Comparison of ENCODE assay signal across 15 mouse cellular contexts in genomic region chr7:105559016-105559415, GRCm38 (mm10). TPM values are rescaled to one million over a fixed set of nuclear protein-coding genes. Genes with fewer than 3 reads are reported as not detected.
DNase-seq lines count a peak whose midpoint lies in the region; ATAC-seq and TF ChIP-seq lines count a peak whose summit lies in the region.
"Had no signal": no experiment of that assay in that cellular context is flagged by ENCODE, and none has a peak within 500 bp of the region (broad histone marks: within the 10 kb centered on the region; RNA-seq: fewer than 3 reads in every experiment).

No protein-coding gene starts in this region.

- ATAC-seq in forebrain, embryonic 11.5 days (replicated peaks; ENCODE audit: low FRiP score) = no peak

- H3K9me3 ChIP-seq in heart, embryonic 10.5 days = no peaks in the 10 kb centered on the region
- H3K9me3 ChIP-seq in forebrain, embryonic 11.5 days (ENCODE audit: control insufficient read depth, low read length) = no peaks in the 10 kb centered on the region
- H3K9me3 ChIP-seq: limb, embryonic 12.5 days; midbrain, embryonic 12.5 days; stomach, embryonic 15.5 days had no signal

- no peak overlapping the region for H3K4me3 ChIP-seq in heart, embryonic 10.5 days
- H3K4me3 ChIP-seq in thymus, adult 2 months (ENCODE audit: control insufficient read depth, insufficient read depth, low read length) = no peak overlapping the region
- no peak overlapping the region for H3K4me3 ChIP-seq in gastrocnemius, adult 2 months
- no peak overlapping the region for H3K4me3 ChIP-seq in forebrain, embryonic 11.5 days (ENCODE audit: low read depth, low read length)
- H3K4me3 ChIP-seq: limb, embryonic 12.5 days; midbrain, embryonic 12.5 days; stomach, embryonic 15.5 days had no signal

- H3K4me2 ChIP-seq in forebrain, embryonic 11.5 days (ENCODE audit: low read depth, low read length, severe bottlenecking) = no peak overlapping the region
- H3K4me2 ChIP-seq: hindbrain, embryonic 14.5 days; limb, embryonic 12.5 days; midbrain, embryonic 12.5 days; stomach, embryonic 15.5 days had no signal

- no peaks in the 10 kb centered on the region for H3K27me3 ChIP-seq in heart, embryonic 10.5 days (ENCODE audit: insufficient read depth, poor library complexity, severe bottlenecking)
- H3K27me3 ChIP-seq in thymus, adult 2 months (ENCODE audit: control insufficient read depth, insufficient read depth, low read length) = no peaks in the 10 kb centered on the region
- no peaks in the 10 kb centered on the region for H3K27me3 ChIP-seq in forebrain, embryonic 11.5 days (ENCODE audit: control insufficient read depth, insufficient read depth, low read length)
- H3K27me3 ChIP-seq: limb, embryonic 12.5 days; midbrain, embryonic 12.5 days; stomach, embryonic 15.5 days had no signal

- no peak overlapping the region for H3K27ac ChIP-seq in heart, embryonic 10.5 days
- no peak overlapping the region for H3K27ac ChIP-seq in thymus, adult 2 months (ENCODE audit: control insufficient read depth, insufficient read depth, low read length)
- no peak overlapping the region for H3K27ac ChIP-seq in gastrocnemius, adult 2 months
- no peak overlapping the region for H3K27ac ChIP-seq in forebrain, embryonic 11.5 days (ENCODE audit: low read depth, low read length)
- H3K27ac ChIP-seq: hindbrain, embryonic 14.5 days; limb, embryonic 12.5 days; midbrain, embryonic 12.5 days; stomach, embryonic 15.5 days had no signal

- WGBS in heart, embryonic 10.5 days = 95% methylated on average over 9 of the region's 9 CpGs
- WGBS in thymus, adult 2 months = 78% methylated on average over 9 of the region's 9 CpGs
- 90% methylated on average over 9 of the region's 9 CpGs for WGBS in forebrain, embryonic 11.5 days

- TF ChIP-seq CTCF in thymus, adult 2 months (IDR thresholded peaks at IDR 0.05; ENCODE audit: borderline replicate concordance, control insufficient read depth, extremely low read depth, insufficient read depth, low read length, poor library complexity) = no peak
- no peak for TF ChIP-seq CTCF in gastrocnemius, adult 2 months (IDR thresholded peaks at IDR 0.05)

- peaks cover 51% of the 10 kb centered on the region for H3K36me3 ChIP-seq in heart, embryonic 10.5 days
- no peaks in the 10 kb centered on the region; the same call in 1 of the 2 replicates for H3K36me3 ChIP-seq in thymus, adult 2 months (ENCODE audit: control insufficient read depth, insufficient read depth, low read length)
- no peaks in the 10 kb centered on the region; the same call in 1 of the 2 replicates for H3K36me3 ChIP-seq in forebrain, embryonic 11.5 days (ENCODE audit: control insufficient read depth, insufficient read depth, low read length)
- H3K36me3 ChIP-seq: stomach, embryonic 15.5 days had no signal

- no peak for TF ChIP-seq POLR2A in thymus, adult 2 months (IDR thresholded peaks at IDR 0.05; ENCODE audit: control insufficient read depth, extremely low read depth, insufficient read depth, low read length, poor library complexity)

- peaks cover 15% of the 10 kb centered on the region for H3K4me1 ChIP-seq in heart, embryonic 10.5 days
- peaks cover 19% of the 10 kb centered on the region for H3K4me1 ChIP-seq in thymus, adult 2 months (replicated peaks; ENCODE audit: control insufficient read depth, insufficient read depth, low read length)
- H3K4me1 ChIP-seq in forebrain, embryonic 11.5 days (replicated peaks; ENCODE audit: control insufficient read depth, insufficient read depth, low read length) = 0 out of 2 replicates have a peak, but pooled peaks cover 4% of the 10 kb centered on the region

- DNase-seq in heart, adult 11 months = peak; percentile 90
- DNase-seq in heart, embryonic 10.5 days (ENCODE audit: low spot score) = no peak
- peak; percentile 30 for DNase-seq in thymus, postnatal 14 days
- DNase-seq in thymus, adult 2 months = no peak
- peak; percentile 61 to 68 for DNase-seq in layer of hippocampus, postnatal 36 days
- no peak for DNase-seq in gastrocnemius, adult 2 months
- no peak for DNase-seq in forebrain, embryonic 11.5 days (ENCODE audit: low spot score)
- DNase-seq: adrenal gland, adult 8-10 months; kidney, adult 11 months; kidney, postnatal 14 days; lung, postnatal 36 days had no signal

- intact Hi-C loops in gastrocnemius, adult 2 months (cut with DNase I) = loop anchor here (10.0 kb wide), 2 partner anchors 176 to 256 kb away; partner anchors contain the start of genes Ilk, Mrpl17 and Rrp8

- no peak overlapping the region for H3K9ac ChIP-seq in forebrain, embryonic 11.5 days (ENCODE audit: low read length)
- H3K9ac ChIP-seq: hindbrain, embryonic 14.5 days; limb, embryonic 12.5 days; midbrain, embryonic 12.5 days; stomach, embryonic 15.5 days had no signal

RNA-seq across cellular contexts. Expression of gene Smpd1, which starts 4.9 kb away (rescaled TPM):
- polyA plus RNA-seq in heart, embryonic 10.5 days (2016; fragmentation: Nextera tagmentation; extraction: Ambion mirVana) = 39.9 and 60.4 TPM in 2 replicates
- polyA plus RNA-seq in thymus, adult 2 months (2012; rRNA removed) = 43.3 and 47.7 TPM in 2 replicates
- 10 to 100 TPM; 78.8 to 87.0 TPM for total RNA-seq in layer of hippocampus, postnatal 36 days (2021)
- 10 to 100 TPM; 53.4 to 56.8 TPM for total RNA-seq in gastrocnemius, adult 2 months (2021)
- 35.1 and 42.1 TPM in 2 replicates for polyA plus RNA-seq in forebrain, embryonic 11.5 days (2014; fragmentation: Nextera tagmentation; extraction: Ambion mirVana)

RNA-seq across cellular contexts. Expression of gene Apbb1, which starts 22.4 kb away (rescaled TPM):
- 68.6 and 70.6 TPM in 2 replicates for polyA plus RNA-seq in heart, embryonic 10.5 days (2016; fragmentation: Nextera tagmentation; extraction: Ambion mirVana)
- 17.7 and 34.8 TPM in 2 replicates for polyA plus RNA-seq in thymus, adult 2 months (2012; rRNA removed)
- total RNA-seq in layer of hippocampus, postnatal 36 days (2021) = 100 to 1,000 TPM; 352 to 385 TPM
- 1 to 10 TPM; 7.1 to 7.2 TPM for total RNA-seq in gastrocnemius, adult 2 months (2021)
- polyA plus RNA-seq in forebrain, embryonic 11.5 days (2014; fragmentation: Nextera tagmentation; extraction: Ambion mirVana) = 106 and 117 TPM in 2 replicates

RNA-seq across cellular contexts. Expression of gene Hpx, which starts 40.9 kb away (rescaled TPM):
- 0.43 and 7.4 TPM in 2 replicates for polyA plus RNA-seq in heart, embryonic 10.5 days (2016; fragmentation: Nextera tagmentation; extraction: Ambion mirVana)
- 0.97 and 8.6 TPM in 2 replicates for polyA plus RNA-seq in thymus, adult 2 months (2012; rRNA removed)
- total RNA-seq in layer of hippocampus, postnatal 36 days (2021) = under 1 TPM in 1 of 2 experiments, not detected in 1; 0.22 TPM
- total RNA-seq in gastrocnemius, adult 2 months (2021) = not detected
- not detected in 2 replicates for polyA plus RNA-seq in forebrain, embryonic 11.5 days (2014; fragmentation: Nextera tagmentation; extraction: Ambion mirVana)
- polyA plus RNA-seq: hindbrain, embryonic 14.5 days had no signal

Comparison
In these comparisons a context has a peak if more than half of its experiments do, and no peak if none do; other contexts are left out.
1. DNase-seq: peak in heart, adult 11 months (single experiment), thymus, postnatal 14 days (single experiment) and layer of hippocampus, postnatal 36 days (2 of 2); none in heart, embryonic 10.5 days (single experiment), thymus, adult 2 months (single experiment), gastrocnemius, adult 2 months (single experiment) and forebrain, embryonic 11.5 days (single experiment).